Mouse (Mus musculus) layer of hippocampus, postnatal 25 days (tissue): Measurements from ENCODE around the gene Phactr2. TPM values are rescaled to one million over a fixed set of nuclear protein-coding genes. Genes with fewer than 3 reads are reported as not detected.
A peak's percentile ranks its signal among the peaks of the same experiment; 100 is the strongest.

Experiments used
- DNase-seq, 2 experiments: peaks; one replicate each; pipeline ENCODE4 v3.0.0; 2022; ENCODE audit warnings: mixed read lengths in 2 of 2, low spot score in 1 of 2; ENCODE audit errors: extremely low spot score in 1 of 2
- total RNA-seq, 2 experiments: library from RNA; stranded (reverse); gene quantifications; 2 replicates each; pipeline ENCODE4 v1.2.3; 2021

Phactr2 gene
- total RNA-seq, 2 experiments from 2014 or later, result 20.1 to 20.6 TPM

GRCm38 (mm10) chr10:13412202-13412923 lies 61.8 kb downstream of the Phactr2 start:
- DNase-seq, result no peak

GRCm38 (mm10) chr10:13411056-13411455 lies 63.2 kb downstream of the Phactr2 start:
- DNase-seq, result no peak

GRCm38 (mm10) chr10:13401971-13402370 lies 72.2 kb downstream of the Phactr2 start:
- no peak for DNase-seq

GRCm38 (mm10) chr10:13395753-13396152 lies 78.5 kb downstream of the Phactr2 start:
- DNase-seq, result no peak

GRCm38 (mm10) chr10:13394000-13394399 lies 80.2 kb downstream of the Phactr2 start:
- DNase-seq, result no peak

GRCm38 (mm10) chr10:13388116-13388922 lies 85.9 kb downstream of the Phactr2 start:
- DNase-seq, result peak; percentile 16 to 29

DNA sequence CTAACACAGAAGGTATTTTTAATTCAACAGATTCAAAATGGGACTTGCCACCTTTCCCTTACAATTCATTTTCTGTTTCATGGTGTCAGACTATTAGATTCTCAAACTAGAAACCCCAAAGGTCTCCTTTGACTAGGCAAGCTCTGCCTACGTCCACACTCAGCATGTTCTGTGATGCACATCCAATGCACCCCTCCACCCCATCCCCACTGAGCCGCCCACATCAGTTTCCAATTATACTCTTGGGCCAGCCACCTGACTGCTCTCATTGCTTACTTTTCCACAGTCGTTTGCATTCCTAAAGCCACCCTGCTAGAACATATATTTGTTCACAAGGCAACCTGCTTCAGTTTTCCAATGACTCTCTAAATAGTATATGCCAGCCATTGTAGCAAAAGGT lies 89.3 kb downstream of the Phactr2 start:
- no peak for DNase-seq

DNA sequence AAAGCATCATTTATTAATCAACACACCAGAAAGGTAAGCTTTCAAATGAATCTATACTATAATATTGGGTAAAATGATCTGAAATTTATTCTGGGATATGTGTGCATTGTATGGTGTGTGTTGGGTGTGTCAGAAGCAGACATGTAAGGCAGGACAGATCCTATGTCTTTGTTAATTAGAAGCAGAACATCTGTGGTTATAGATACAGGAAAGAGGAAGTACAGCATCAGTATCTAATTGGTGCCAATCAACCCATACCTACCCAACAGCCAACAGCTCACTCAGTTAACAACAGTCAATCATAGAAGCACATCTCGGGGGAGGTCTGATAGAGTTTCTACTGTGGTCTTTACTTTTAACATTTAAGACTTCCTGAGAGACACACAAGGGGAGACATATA lies 96.3 kb downstream of the Phactr2 start:
- no peak for DNase-seq

- DNase-seq, result no peak
These were observed 97.6 kb downstream of the Phactr2 start for GRCm38 (mm10) chr10:13376428-13377260.

DNA sequence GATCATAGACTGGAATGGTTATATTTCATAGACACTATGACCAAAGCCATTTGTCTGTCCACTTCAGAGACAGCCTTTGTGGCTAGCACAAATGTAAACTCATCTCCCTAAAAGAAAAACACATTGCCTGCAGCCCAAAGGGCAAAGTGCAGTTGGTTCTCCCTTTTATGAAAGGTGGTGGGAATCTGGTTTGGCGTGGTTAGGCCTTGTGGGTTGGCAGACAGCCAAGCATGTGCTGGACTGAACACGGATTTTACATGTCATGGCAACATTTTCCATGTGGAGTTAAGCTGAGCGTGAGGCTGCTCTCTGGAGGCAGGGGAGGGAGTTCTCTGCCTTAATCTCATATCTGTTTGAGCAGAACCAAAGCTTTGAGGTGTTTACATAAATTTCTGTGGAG lies 98.4 kb downstream of the Phactr2 start:
- DNase-seq, result no peak

GRCm38 (mm10) chr10:13369581-13370375 lies 104.4 kb downstream of the Phactr2 start:
- no peak for DNase-seq

- no peak for DNase-seq
These were observed 110.0 kb downstream of the Phactr2 start for GRCm38 (mm10) chr10:13364286-13364580.

- DNase-seq, result no peak
These were observed 110.5 kb downstream of the Phactr2 start for GRCm38 (mm10) chr10:13363499-13364285.

- DNase-seq, result no peak
These were observed 113.3 kb downstream of the Phactr2 start for GRCm38 (mm10) chr10:13360913-13361312.

- DNase-seq, result no peak
These were observed 114.4 kb downstream of the Phactr2 start for GRCm38 (mm10) chr10:13359846-13360245.

DNA sequence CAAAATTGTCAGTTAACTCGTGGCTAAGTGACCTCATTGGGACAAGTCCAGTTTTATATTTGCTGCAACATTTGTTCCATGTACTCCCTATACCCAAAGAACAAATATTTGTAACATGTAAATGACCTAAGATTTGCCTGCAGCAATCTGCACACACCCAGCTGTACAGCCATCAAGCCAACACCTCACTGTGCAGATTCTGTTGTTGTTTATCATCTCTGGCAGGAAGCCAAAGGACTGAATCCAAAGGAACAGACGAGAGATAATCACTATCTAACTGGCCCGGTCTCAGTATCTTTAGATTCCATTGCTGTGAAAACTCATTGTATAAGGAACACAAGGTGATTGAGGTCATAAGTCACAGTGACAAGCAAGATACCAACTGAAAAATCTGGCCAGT lies 115.5 kb downstream of the Phactr2 start:
- DNase-seq, result no peak

DNA sequence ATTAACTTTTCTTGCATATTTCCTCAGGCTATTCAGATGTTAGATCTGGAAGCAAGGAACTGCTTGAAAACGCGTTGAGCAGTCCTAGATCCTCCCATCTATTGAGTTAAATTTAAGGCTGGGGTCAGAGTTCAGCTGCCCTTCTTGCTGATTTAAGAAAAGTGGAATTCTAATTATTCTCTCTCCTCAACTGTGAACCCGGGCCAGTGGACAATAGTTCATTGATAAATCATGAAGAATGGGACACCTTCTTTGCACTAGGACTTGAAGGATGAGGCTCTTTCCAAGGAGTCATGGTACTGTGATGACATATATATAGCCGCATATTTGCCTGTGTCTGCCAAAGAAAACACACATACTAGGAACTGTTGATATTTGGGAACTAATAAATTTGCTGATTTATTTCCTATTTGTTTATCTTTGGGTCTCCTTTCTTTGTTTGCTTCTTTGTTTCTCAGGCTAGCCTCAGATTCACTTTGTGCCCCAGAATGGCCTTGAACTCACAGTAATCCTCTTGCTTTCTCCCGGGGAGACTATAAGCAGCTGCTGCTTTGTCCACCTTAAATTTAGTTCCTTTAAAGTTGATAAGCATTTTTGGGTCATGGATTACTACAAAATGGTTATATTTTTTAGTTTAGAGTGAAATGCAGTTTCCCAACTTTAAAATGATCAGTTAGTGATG lies 127.5 kb downstream of the Phactr2 start:
- no peak for DNase-seq

GRCm38 (mm10) chr10:13340583-13340982 lies 133.6 kb downstream of the Phactr2 start:
- no peak for DNase-seq

DNA sequence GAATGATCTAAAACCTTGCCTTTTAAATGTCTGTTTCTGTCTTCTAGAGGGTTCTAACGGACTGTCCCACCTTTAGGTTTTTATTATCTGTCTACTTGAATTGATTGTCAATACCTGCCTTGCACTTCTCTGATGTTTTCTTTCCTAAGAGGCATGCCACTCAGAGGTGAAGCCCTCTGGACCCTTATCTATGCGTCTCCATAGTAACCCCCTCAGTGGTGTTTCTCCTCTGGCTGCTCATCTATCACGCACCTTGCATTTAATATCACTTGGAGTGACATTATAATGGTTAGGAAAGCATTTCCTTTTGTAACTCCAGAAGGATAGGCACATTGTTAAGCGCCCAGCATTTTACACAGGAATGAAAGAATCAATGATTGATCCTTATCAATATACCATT lies 137.2 kb downstream of the Phactr2 start:
- DNase-seq, result no peak
